Mouse (Mus musculus): ENCODE measurements at regions not wholly inside any gene's neighbourhood (a gene's known extent, or its start where the extent isn't known, plus 50 kb on each side); places are given as distances from the start of the nearest gene placed in this dataset.

- DNase-seq (ENCODE audit: low spot score), result no peak
Measured at GRCm38 (mm10) chr7:67429008-67429873, 56.6 kb upstream of the Mef2a start.

- DNase-seq (ENCODE audit: low spot score), result no peak
Measured at GRCm38 (mm10) chr7:67428388-67428787, 55.7 kb upstream of the Mef2a start.

- no peak for DNase-seq (ENCODE audit: low spot score)
Measured at GRCm38 (mm10) chr7:67426076-67426475, 53.4 kb upstream of the Mef2a start.

GRCm38 (mm10) chr7:67425581-67425980 is 52.9 kb upstream of the Mef2a start:
- DNase-seq (ENCODE audit: low spot score), result no peak

GRCm38 (mm10) chr7:67424810-67425485 is 52.3 kb upstream of the Mef2a start:
- no peak for DNase-seq (ENCODE audit: low spot score)

All from embryo, embryonic 10 days (tissue).